Mouse (Mus musculus): Measurements from ENCODE around the gene Acp5. TPM values are rescaled to one million over a fixed set of nuclear protein-coding genes. Genes with fewer than 3 reads are reported as not detected.

Acp5 gene
- total RNA-seq, 2 experiments from 2014 or later = 46.9 to 92.0 TPM

GRCm38 (mm10) chr9:22108194-22108593, 27.3 kb downstream of the Acp5 start:
- no peak for DNase-seq (ENCODE audit: low spot score in 2 of 2)

GRCm38 (mm10) chr9:22099922-22100321, 35.6 kb downstream of the Acp5 start:
- no peak for DNase-seq (ENCODE audit: low spot score in 2 of 2)

- DNase-seq (ENCODE audit: low spot score in 2 of 2) = no peak
These were observed 36.4 kb downstream of the Acp5 start, which contains the start of gene Cnn1 for GRCm38 (mm10) chr9:22098993-22099696. TSS of gene Cnn1 (plus strand) at chr9:22099216.

GRCm38 (mm10) chr9:22095854-22096307, 39.6 kb downstream of the Acp5 start:
- peak; percentile 83 to 89 for DNase-seq (ENCODE audit: low spot score in 2 of 2)

GRCm38 (mm10) chr9:22092746-22093145, 42.8 kb downstream of the Acp5 start:
- no peak for DNase-seq (ENCODE audit: low spot score in 2 of 2)

- DNase-seq (ENCODE audit: low spot score in 2 of 2) = peak in 1 of 2 experiments; percentile 26
These were observed 45.5 kb downstream of the Acp5 start for GRCm38 (mm10) chr9:22089986-22090385.

GRCm38 (mm10) chr9:22089281-22089680, 46.2 kb downstream of the Acp5 start:
- no peak for DNase-seq (ENCODE audit: low spot score in 2 of 2)

- no peak for DNase-seq (ENCODE audit: low spot score in 2 of 2)
These were observed 48.4 kb downstream of the Acp5 start for GRCm38 (mm10) chr9:22087034-22087618.

GRCm38 (mm10) chr9:22086012-22086411, 49.5 kb downstream of the Acp5 start:
- DNase-seq (ENCODE audit: low spot score in 2 of 2) = no peak

- DNase-seq (ENCODE audit: low spot score in 2 of 2) = peak; percentile 80 to 83
These were observed 50.3 kb downstream of the Acp5 start, which contains the start of gene Ecsit for GRCm38 (mm10) chr9:22085022-22085834. TSS of gene Ecsit (minus strand) at chr9:22085438.

GRCm38 (mm10) chr9:22084667-22085021, 50.9 kb downstream of the Acp5 start:
- no peak for DNase-seq (ENCODE audit: low spot score in 2 of 2)

Small RNA genes lying within 50 kb of the gene (microRNA-seq; reads per million reads assigned to microRNA genes)
- 0 to 0.47 reads per million in 2 experiments for gene Mir7084 (ENCODE audit: borderline number of aligned reads in 2 of 2)

Other genes with a start within 250 kb of the Acp5 start
- 10 to 100 TPM; 40.6 to 43.4 TPM for gene Rab3d, start 217.5 kb downstream of the Acp5 start, total RNA-seq (2021)
- gene Ccdc159, start 208.2 kb downstream of the Acp5 start, total RNA-seq (2021) = 10 to 100 TPM; 10.7 to 11.2 TPM
- 100 to 1,000 TPM; 280 to 531 TPM for gene Tmem205, start 208.2 kb downstream of the Acp5 start, total RNA-seq (2021)
- gene Plppr2, start 198.7 kb downstream of the Acp5 start, total RNA-seq (2021) = 10 to 100 TPM; 19.4 to 22.3 TPM
- gene Swsap1, start 180.0 kb downstream of the Acp5 start, total RNA-seq (2021) = 10 to 100 TPM; 12.3 to 14.2 TPM
- gene Epor, start 172.2 kb downstream of the Acp5 start, total RNA-seq (2021) = 1 to 10 TPM; 1.6 to 2.9 TPM
- gene Rgl3, start 146.3 kb downstream of the Acp5 start, total RNA-seq (2021) = 10 to 100 TPM; 19.2 to 51.9 TPM
- gene Ccdc151, start 133.1 kb downstream of the Acp5 start, total RNA-seq (2021) = 1 to 10 TPM in 1 of 2 experiments, under 1 TPM in 1; 0.77 to 1.1 TPM
- 100 to 1,000 TPM; 132 to 173 TPM for gene Prkcsh, start 132.9 kb downstream of the Acp5 start, total RNA-seq (2021)
- 1 to 10 TPM; 2.7 to 2.8 TPM for gene Elavl3, start 83.7 kb downstream of the Acp5 start, total RNA-seq (2021)
- gene Gm49318, start 64.5 kb downstream of the Acp5 start, total RNA-seq (2021) = under 1 TPM in 1 of 2 experiments, not detected in 1; 0.61 TPM
- 1 to 10 TPM; 8.4 to 8.7 TPM for gene Zfp653, start 64.3 kb downstream of the Acp5 start, total RNA-seq (2021)
- gene Ecsit, start 50.3 kb downstream of the Acp5 start, total RNA-seq (2021) = 10 to 100 TPM; 49.0 to 64.4 TPM
- 1 to 10 TPM in 1 of 2 experiments, under 1 TPM in 1; 0.99 to 2.7 TPM for gene Cnn1, start 36.5 kb downstream of the Acp5 start, total RNA-seq (2021)
- 10 to 100 TPM; 73.3 to 81.8 TPM for gene Elof1, start 18.5 kb downstream of the Acp5 start, total RNA-seq (2021)
- gene Pigyl, start 21.1 kb upstream of the Acp5 start, total RNA-seq (2021) = 10 to 100 TPM; 42.5 to 44.3 TPM
- gene Zfp872, start 52.4 kb upstream of the Acp5 start, total RNA-seq (2021) = 1 to 10 TPM; 1.8 to 2.0 TPM
- 10 to 100 TPM; 35.5 to 44.0 TPM for gene Zfp809, start 90.0 kb upstream of the Acp5 start, total RNA-seq (2021)
- gene Zfp599, start 124.2 kb upstream of the Acp5 start, total RNA-seq (2021) = under 1 TPM; 0.50 to 0.61 TPM
- 1 to 10 TPM; 4.4 to 4.7 TPM for gene Zfp810, start 171.9 kb upstream of the Acp5 start, total RNA-seq (2021)